Mouse (Mus musculus): ENCODE measurements at regions not wholly inside any gene's neighbourhood (a gene's known extent, or its start where the extent isn't known, plus 50 kb on each side); places are given as distances from the start of the nearest gene placed in this dataset.

DNA sequence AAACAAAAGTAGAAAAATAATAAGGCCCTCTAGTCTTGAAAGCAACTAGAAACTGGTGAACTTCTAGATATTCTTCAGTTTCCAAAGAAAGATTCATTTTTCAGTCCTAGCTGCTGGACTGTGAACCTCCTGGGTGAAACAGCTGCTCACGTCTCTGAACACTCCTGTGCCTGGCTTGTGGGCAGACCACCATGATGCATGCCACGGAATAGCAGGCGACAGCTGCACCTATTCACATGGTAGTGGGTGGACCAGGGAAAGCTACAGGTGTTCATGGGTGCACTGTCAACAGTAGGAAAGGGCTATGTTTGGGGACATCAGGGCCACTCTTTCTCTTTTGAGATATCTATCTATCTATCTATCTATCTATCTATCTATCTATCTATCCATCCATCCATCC, 203.7 kb downstream of the Fndc1 start:
- DNase-seq: no peak

GRCm38 (mm10) chr17:7621262-7621661, 205.8 kb downstream of the Fndc1 start:
- no peak for DNase-seq

GRCm38 (mm10) chr17:7620166-7620565, 206.9 kb downstream of the Fndc1 start:
- no peak for DNase-seq

DNA sequence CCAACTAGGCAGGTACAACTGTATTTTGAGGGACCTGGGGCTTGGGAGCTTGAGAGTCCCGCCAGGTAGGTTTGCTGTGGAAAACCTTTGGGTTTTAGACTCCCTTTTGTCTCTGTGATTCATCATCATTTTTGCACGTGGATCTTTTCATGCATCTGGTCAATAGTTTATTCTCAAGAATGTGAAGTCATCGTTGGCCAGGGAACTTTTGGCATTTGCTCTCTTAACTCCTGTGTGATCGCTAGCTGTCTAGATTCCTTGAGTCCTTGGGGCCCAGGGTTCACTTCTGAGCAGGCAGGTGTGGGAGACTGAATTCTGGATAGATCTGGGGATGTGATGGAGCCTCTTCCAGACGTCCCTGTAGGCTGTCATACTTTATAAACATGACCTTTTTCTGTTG, 207.5 kb downstream of the Fndc1 start:
- peak; percentile 22 for DNase-seq

DNA sequence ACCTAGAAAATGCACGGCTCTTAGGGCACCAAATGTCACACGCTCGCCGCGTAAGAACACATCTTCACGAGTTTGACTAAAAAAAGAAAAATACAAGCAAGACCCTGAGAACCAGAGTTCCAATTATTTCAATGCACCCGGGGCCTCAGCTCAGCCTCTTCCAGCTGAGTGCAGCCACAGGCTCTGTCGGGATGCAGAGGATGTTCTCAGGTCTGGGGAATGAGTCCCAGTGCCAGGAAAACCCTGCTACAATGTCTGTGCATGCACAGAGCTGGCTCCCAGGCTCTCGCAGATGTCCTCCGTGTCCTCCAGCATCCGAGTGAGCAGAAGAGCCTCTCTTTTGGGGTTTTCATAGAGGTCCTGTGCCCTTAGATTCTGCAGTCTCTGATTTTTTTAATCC, 219.1 kb downstream of the Fndc1 start:
- DNase-seq: peak; percentile 51

DNA sequence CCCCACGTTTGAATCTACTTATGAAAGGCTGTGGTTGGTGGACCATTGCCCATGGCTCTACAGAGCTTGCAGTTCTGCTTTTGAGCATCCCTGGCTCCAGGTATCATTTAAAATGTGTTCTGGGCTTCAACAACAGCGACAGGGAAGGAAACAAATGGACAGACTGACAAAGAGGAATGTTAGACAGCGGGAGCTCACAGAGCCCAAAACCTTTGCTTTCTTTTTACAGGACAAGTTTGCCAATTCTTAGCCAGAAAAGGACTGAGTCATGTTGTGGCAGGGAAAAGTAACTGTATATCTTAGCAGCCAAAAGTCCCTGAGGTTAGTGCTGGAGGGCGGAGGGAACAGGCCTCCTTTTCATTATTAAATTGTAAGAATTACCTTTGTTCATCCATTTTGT, 219.7 kb downstream of the Fndc1 start:
- no peak for DNase-seq

GRCm38 (mm10) chr17:7604813-7605504, 219.7 kb upstream of the Unc93a2 start:
- peak; percentile 47 for DNase-seq

- DNase-seq: no peak
Observed at GRCm38 (mm10) chr17:7604096-7604495, 218.8 kb upstream of the Unc93a2 start.

- peak; percentile 84 for DNase-seq
Observed at GRCm38 (mm10) chr17:7600555-7600954, 215.3 kb upstream of the Unc93a2 start.

- no peak for DNase-seq
Observed at GRCm38 (mm10) chr17:7597481-7597880, 212.2 kb upstream of the Unc93a2 start.

DNA sequence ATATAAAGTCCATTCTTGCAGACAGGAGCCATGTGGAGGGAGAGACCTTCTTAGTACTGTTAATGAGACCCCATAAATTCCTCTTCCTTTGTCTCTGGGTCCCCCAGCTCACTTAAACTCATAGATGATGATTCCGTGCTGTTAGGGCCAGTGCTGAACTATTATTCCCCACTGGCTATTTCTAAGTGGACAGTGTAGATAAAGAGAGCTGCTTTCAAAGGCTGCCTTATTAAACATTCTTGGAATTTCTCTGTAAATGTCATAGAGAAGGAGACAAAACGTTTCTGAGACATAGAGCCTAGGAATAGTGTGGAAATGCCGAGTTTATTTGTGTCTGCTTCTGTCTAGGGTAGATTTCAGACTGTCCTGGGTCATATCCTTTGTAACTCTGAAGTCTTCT, 209.5 kb upstream of the Unc93a2 start:
- no peak for DNase-seq

DNA sequence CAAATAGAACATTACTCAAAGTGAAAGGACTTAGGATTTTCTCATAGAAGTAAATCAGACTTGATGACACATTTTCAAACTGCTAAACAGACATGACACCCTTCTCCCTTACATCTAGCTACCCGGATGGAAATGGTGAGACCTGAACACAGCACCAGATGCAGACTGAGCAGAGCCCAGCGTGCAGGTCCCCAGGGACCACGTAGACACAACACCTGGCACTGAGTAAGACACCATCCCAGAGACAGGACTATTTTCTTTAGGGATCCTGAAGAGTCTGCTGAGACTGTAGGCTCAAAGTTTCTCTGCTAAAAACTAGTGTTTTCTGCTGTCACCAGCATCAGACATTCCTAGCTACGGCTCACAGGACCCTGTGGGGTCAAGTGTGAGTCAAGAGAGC, 207.2 kb upstream of the Unc93a2 start:
- DNase-seq: no peak

DNA sequence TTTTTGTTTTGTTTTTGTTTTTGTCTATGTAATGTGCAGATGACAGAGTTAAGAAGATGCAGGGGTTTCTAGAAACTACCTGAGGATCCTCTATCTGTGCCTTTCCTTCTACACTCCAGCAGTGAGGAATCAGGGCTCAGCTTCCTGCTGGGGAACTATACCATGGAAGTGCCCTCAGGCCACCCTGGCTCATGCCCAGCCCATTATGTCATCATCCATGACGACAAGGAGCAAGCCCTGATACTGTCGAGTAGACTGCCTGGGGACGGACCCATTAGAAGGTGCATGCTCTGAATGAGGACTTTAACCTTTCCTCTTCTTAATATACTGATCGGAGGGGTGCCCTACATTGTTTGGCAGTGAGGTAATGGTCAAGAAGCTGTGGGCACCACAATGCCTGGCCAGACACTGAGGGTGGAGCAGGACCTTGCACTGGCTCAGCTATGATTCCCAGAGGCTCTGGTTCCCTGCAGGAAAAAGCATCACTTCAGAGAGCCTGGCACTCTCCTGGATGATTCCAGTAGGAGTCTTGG, 197.7 kb upstream of the Unc93a2 start:
- no peak for DNase-seq

DNA sequence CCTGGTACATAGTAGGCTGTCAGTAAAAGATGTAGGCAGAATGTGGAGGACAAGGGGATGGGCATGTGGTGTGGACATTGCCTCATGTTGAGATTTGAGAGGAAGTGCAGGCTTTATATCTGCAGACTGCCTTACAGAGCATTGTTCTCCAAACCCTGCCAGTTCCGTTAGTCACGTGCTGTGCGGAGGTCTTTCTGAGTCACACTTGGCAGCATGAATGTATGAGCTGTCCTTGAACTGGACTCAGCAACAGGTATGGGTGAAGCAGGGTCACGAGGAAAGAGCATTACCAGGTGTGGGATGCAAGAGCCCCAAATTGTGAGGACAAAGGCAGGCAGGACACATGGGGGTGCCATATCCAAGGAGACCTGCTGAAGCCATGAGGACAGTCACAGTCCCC, 193.8 kb upstream of the Unc93a2 start:
- DNase-seq: no peak

- DNase-seq: no peak
Observed at GRCm38 (mm10) chr17:7578003-7578402, 192.7 kb upstream of the Unc93a2 start.

- peak; percentile 92 for DNase-seq
Observed at GRCm38 (mm10) chr17:7577227-7577626, 192.0 kb upstream of the Unc93a2 start.

DNA sequence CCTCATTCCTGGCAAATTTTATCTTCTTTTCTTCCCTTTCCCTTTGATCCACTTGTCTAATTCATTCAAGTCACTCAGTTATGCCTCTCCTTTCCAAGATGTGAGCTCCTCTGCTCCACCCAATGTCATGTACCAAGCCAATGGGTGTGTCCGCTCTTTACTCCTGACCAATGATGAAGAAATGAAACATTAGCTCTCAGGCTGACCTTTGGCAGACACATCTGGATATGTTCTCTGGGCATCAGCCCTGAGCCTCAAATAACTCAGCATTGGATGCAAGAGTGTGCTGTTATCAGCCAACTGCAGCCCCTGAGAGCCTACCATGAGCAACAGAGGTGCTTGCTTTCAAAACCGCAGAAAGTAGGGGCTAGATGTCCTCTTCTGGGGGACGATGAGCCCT, 186.2 kb upstream of the Unc93a2 start:
- no peak for DNase-seq

DNA sequence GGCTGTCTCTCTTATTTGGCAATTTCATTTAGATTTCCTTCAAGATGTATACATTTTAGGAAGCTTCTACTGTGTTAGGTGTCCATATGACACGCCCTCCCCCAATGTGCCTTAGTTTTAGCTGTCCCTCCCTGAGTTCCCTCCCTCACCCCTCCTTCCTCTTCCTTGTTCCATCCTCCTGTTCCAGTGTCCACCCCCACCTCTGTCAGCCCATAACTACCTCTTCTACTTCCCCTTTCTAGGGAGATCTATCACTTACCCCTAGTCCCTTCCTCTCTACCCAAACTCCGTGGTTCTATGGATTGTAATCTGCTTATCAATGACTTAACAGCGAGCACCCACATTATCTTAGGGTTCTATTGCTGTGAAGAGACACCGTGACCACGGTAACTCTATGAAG, 183.2 kb upstream of the Unc93a2 start:
- no peak for DNase-seq

GRCm38 (mm10) chr17:7565771-7566170, 180.5 kb upstream of the Unc93a2 start:
- no peak for DNase-seq

DNA sequence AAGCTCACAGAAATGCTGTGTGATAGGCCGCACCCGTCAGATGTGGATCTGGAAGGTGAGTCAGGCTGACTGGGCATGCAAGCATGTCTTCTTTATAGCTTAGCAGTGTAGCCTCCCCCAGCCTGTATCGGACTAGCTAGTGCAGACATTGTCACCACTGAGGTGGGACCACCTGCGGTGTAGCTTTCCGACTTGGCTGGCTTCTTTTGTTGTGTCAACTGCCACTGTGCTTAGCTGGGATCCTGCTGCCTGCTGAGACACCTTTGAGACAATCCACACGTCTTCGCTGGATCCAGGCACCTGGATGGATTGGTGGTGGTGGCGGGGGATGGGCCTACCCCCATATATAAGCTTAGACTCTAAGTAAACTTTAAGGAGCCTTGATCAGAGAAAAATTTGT, 177.7 kb upstream of the Unc93a2 start:
- no peak for DNase-seq

GRCm38 (mm10) chr17:7548456-7548855, 163.2 kb upstream of the Unc93a2 start:
- no peak for DNase-seq

GRCm38 (mm10) chr17:7538402-7539087, 153.3 kb upstream of the Unc93a2 start:
- DNase-seq: no peak

DNA sequence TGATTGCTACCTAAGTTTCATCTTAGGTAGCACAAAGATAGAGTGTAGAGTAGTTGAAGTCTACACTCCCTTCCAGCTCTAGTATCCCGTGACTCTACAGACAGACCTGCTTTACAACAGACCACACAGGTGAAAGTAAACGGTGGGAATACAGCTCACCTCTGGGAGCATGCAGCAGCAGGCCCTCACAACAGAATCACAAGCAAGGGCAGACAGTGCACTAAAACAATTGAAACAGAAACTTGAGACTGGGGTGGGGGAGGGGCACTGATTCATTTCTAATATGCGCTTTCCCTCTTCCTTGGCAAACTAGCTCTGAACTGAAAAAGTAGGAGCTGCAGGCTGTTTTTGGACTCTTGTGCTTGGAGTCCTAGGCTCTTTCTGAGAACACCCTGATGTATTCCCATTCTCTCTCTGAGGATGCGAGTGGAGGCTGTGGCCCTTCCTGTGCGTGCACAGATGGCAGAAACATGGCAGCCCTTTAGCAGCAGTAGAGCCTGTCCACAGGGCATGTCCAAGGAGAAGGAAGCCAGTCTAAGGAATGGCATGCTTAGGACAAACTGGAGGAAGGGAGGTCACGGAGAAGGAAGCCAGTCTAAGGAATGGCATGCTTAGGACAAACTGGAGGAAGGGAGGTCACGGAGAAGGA, 152.5 kb upstream of the Unc93a2 start:
- DNase-seq: no peak

- no peak for DNase-seq
Observed at GRCm38 (mm10) chr17:7537210-7537609, 151.9 kb upstream of the Unc93a2 start.
